Comparison of ENCODE assay signal across 20 mouse cellular contexts in genomic region chr1:194663021-194663420, GRCm38 (mm10). TPM values are rescaled to one million over a fixed set of nuclear protein-coding genes. Genes with fewer than 3 reads are reported as not detected.
DNase-seq lines count a peak whose midpoint lies in the region; ATAC-seq and TF ChIP-seq lines count a peak whose summit lies in the region.
"Had no signal": no experiment of that assay in that cellular context is flagged by ENCODE, and none has a peak within 500 bp of the region (broad histone marks: within the 10 kb centered on the region; RNA-seq: fewer than 3 reads in every experiment).

No protein-coding gene starts in this region.

- intact Hi-C loops in left cerebral cortex, postnatal 4 days (cut with DNase I): no loop called here

- no peak overlapping the region for H3K4me3 ChIP-seq in forebrain, embryonic 12.5 days (replicated peaks)
- H3K4me3 ChIP-seq in hindbrain, embryonic 16.5 days (ENCODE audit: low read length): no peak overlapping the region
- no peak overlapping the region for H3K4me3 ChIP-seq in neural tube, embryonic 12.5 days
- H3K4me3 ChIP-seq in kidney, adult 2 months (ENCODE audit: insufficient read depth, low read depth, low read length): no peak overlapping the region
- H3K4me3 ChIP-seq: heart, embryonic 13.5 days; hindbrain, embryonic 15.5 days; limb, embryonic 10.5 days; liver, embryonic 12.5 days; lung, embryonic 15.5 days; stomach, embryonic 15.5 days had no signal

- no peaks in the 10 kb centered on the region for H3K9me3 ChIP-seq in forebrain, embryonic 12.5 days
- H3K9me3 ChIP-seq in hindbrain, embryonic 16.5 days (ENCODE audit: control insufficient read depth, low read length): no peaks in the 10 kb centered on the region
- H3K9me3 ChIP-seq in neural tube, embryonic 12.5 days: no peaks in the 10 kb centered on the region
- H3K9me3 ChIP-seq: heart, embryonic 13.5 days; hindbrain, embryonic 15.5 days; limb, embryonic 10.5 days; liver, embryonic 12.5 days; lung, embryonic 15.5 days; stomach, embryonic 15.5 days had no signal

- DNase-seq in left cerebral cortex, postnatal 4 days: peak; percentile 26
- no peak for DNase-seq in left cerebral cortex, adult 18-20 months (ENCODE audit: low spot score in 2 of 2)
- no peak for DNase-seq in spleen, postnatal 36 days (ENCODE audit: low spot score in 2 of 2)
- no peak for DNase-seq in kidney, adult 2 months
- DNase-seq: cerebellum, postnatal 25 days; gastrocnemius, postnatal 36 days; kidney, adult 8-10 months; kidney, postnatal 36 days; layer of hippocampus, postnatal 36 days; thymus, postnatal 14 days had no signal

- peak; percentile 41 for ATAC-seq in forebrain, embryonic 12.5 days (ENCODE audit: low FRiP score)
- peak; percentile 13; the same call in 1 of the 2 replicates for ATAC-seq in hindbrain, embryonic 16.5 days
- 0 out of 2 replicates have a peak, but pooled peaks have one; percentile 30 for ATAC-seq in neural tube, embryonic 12.5 days (ENCODE audit: low FRiP score, low read depth)
- ATAC-seq: CD4-positive, CD25-positive, alpha-beta regulatory T cell, adult 4 months; liver, embryonic 12.5 days had no signal

- no peak overlapping the region for H3K9ac ChIP-seq in forebrain, embryonic 12.5 days
- H3K9ac ChIP-seq in hindbrain, embryonic 16.5 days (ENCODE audit: low read depth, low read length): no peak overlapping the region
- no peak overlapping the region for H3K9ac ChIP-seq in neural tube, embryonic 12.5 days
- H3K9ac ChIP-seq: heart, embryonic 13.5 days; hindbrain, embryonic 15.5 days; liver, embryonic 12.5 days; lung, embryonic 15.5 days; stomach, embryonic 15.5 days had no signal

- H3K27me3 ChIP-seq in forebrain, embryonic 12.5 days: no peaks in the 10 kb centered on the region
- no peaks in the 10 kb centered on the region for H3K27me3 ChIP-seq in hindbrain, embryonic 16.5 days (replicated peaks; ENCODE audit: control insufficient read depth, insufficient read depth, low read length)
- H3K27me3 ChIP-seq in neural tube, embryonic 12.5 days (replicated peaks): no peaks in the 10 kb centered on the region
- no peaks in the 10 kb centered on the region for H3K27me3 ChIP-seq in kidney, adult 2 months (replicated peaks; ENCODE audit: control insufficient read depth, insufficient read depth, low read length)
- H3K27me3 ChIP-seq: heart, embryonic 13.5 days; hindbrain, embryonic 15.5 days; liver, embryonic 12.5 days; lung, embryonic 15.5 days; stomach, embryonic 15.5 days had no signal

- TF ChIP-seq CTCF in kidney, adult 2 months (conservative IDR thresholded peaks at IDR 0.05; ENCODE audit: insufficient read depth, insufficient read length, low read depth, low read length): no peak

- TF ChIP-seq POLR2A in kidney, adult 2 months (IDR thresholded peaks at IDR 0.05; ENCODE audit: low read depth, low read length): no peak

- H3K36me3 ChIP-seq in forebrain, embryonic 12.5 days (replicated peaks): peaks cover 13% of the 10 kb centered on the region; the same call in 1 of the 2 replicates
- H3K36me3 ChIP-seq in hindbrain, embryonic 16.5 days (ENCODE audit: control insufficient read depth, insufficient read depth, low read length): no peaks in the 10 kb centered on the region
- H3K36me3 ChIP-seq in neural tube, embryonic 12.5 days: peaks cover under 1% of the 10 kb centered on the region; the same call in 1 of the 2 replicates
- H3K36me3 ChIP-seq in kidney, adult 2 months (ENCODE audit: control insufficient read depth, insufficient read depth, low read length): no peaks in the 10 kb centered on the region
- H3K36me3 ChIP-seq: hindbrain, embryonic 15.5 days; limb, embryonic 10.5 days; liver, embryonic 12.5 days; lung, embryonic 15.5 days; stomach, embryonic 15.5 days had no signal

- H3K27ac ChIP-seq in forebrain, embryonic 12.5 days: no peak overlapping the region
- H3K27ac ChIP-seq in hindbrain, embryonic 16.5 days (ENCODE audit: low read depth, low read length): no peak overlapping the region
- no peak overlapping the region for H3K27ac ChIP-seq in neural tube, embryonic 12.5 days
- no peak overlapping the region for H3K27ac ChIP-seq in kidney, adult 2 months (ENCODE audit: insufficient read depth, low read depth, low read length)
- H3K27ac ChIP-seq: heart, embryonic 13.5 days; hindbrain, embryonic 15.5 days; limb, embryonic 10.5 days; liver, embryonic 12.5 days; lung, embryonic 15.5 days; stomach, embryonic 15.5 days had no signal

- H3K4me1 ChIP-seq in forebrain, embryonic 12.5 days: peaks cover 18% of the 10 kb centered on the region
- H3K4me1 ChIP-seq in hindbrain, embryonic 16.5 days (ENCODE audit: control insufficient read depth, insufficient read depth, low read depth, low read length): peaks cover 15% of the 10 kb centered on the region
- H3K4me1 ChIP-seq in neural tube, embryonic 12.5 days: peaks cover 40% of the 10 kb centered on the region
- H3K4me1 ChIP-seq in kidney, adult 2 months (ENCODE audit: control insufficient read depth, insufficient read depth, low read length): peaks cover 19% of the 10 kb centered on the region

- no peak overlapping the region for H3K4me2 ChIP-seq in forebrain, embryonic 12.5 days
- no peak overlapping the region for H3K4me2 ChIP-seq in hindbrain, embryonic 16.5 days (ENCODE audit: low read length)
- no peak overlapping the region for H3K4me2 ChIP-seq in neural tube, embryonic 12.5 days (replicated peaks)
- H3K4me2 ChIP-seq: heart, embryonic 13.5 days; hindbrain, embryonic 15.5 days; liver, embryonic 12.5 days; lung, embryonic 15.5 days; stomach, embryonic 15.5 days had no signal

RNA-seq across cellular contexts. Expression of gene Plxna2, which starts 45.0 kb away (rescaled TPM):
- 100 to 1,000 TPM; 132 to 134 TPM for total RNA-seq in left cerebral cortex, postnatal 4 days (2021)
- 10 to 100 TPM; 73.3 to 76.6 TPM for total RNA-seq in left cerebral cortex, adult 18-20 months (2021)
- 34.0 and 42.6 TPM in 2 replicates for polyA plus RNA-seq in forebrain, embryonic 12.5 days (2016; fragmentation: Nextera tagmentation; extraction: Ambion mirVana)
- 24.2 and 28.3 TPM in 2 replicates for polyA plus RNA-seq in hindbrain, embryonic 16.5 days (2015; fragmentation: Nextera tagmentation; extraction: Ambion mirVana)
- polyA plus RNA-seq in neural tube, embryonic 12.5 days (2016; fragmentation: Nextera tagmentation; extraction: Ambion mirVana): 32.8 and 33.5 TPM in 2 replicates
- 5.1 and 5.9 TPM in 2 replicates for polyA plus RNA-seq in kidney, adult 2 months (2012; rRNA removed)
- polyA plus RNA-seq: CD4-positive, CD25-positive, alpha-beta regulatory T cell, adult 4 months had no signal
